Mouse (Mus musculus): ENCODE data around the gene Urah. TPM values are rescaled to one million over a fixed set of nuclear protein-coding genes. Genes with fewer than 3 reads are reported as not detected.
A peak's percentile ranks its signal among the peaks of the same experiment; 100 is the strongest.

Gene Urah
- polyA plus RNA-seq, 1 experiment from 2014 or later = not detected

DNA sequence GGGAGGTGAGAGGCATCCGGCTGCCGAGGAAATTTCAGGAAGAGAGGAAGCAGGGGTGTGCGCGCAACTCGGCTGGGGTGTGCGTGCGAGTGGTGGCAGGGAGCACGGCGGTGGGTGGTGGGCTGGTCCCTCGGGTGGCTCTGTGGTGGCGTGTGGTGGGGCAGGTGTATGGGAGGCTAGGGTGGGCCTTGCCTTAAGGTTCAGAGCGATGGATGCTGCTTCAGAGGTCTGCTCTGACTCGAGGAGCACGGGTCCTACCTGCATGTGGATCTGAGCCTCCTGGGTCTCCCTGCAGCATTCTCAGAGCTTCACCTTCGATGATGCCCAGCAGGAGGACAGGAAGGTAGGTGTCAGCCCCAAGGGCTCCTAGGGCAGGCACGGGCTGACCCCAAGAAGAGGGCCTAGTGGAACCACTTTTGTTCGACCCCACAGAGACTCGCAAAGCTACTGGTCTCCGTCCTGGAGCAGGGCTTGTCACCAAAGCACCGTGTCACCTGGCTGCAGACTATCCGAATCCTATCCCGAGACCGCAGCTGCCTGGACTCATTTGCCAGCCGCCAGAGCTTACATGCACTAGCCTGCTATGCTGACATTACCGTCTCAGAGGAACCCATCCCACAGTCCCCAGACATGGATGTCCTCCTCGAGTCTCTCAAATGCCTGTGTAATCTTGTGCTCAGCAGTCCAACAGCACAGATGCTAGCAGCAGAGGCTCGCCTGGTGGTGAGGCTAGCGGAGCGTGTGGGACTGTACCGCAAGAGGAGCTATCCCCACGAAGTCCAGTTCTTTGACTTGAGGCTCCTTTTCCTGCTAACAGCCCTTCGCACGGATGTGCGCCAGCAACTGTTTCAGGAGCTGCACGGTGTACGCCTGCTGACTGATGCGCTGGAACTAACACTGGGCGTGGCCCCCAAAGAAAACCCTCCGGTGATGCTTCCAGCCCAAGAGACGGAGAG is 23.0 kb downstream of the Urah start, which contains the start of gene Bet1l:
Gene Bet1l (minus strand): TSS at position 28 of the 956 bp plus-strand sequence.
- H3K27ac ChIP-seq = peak within 1 kb of the TSS; percentile 69
- no peaks in the 10 kb centered on the region for H3K27me3 ChIP-seq (replicated peaks)
- H3K36me3 ChIP-seq = peaks cover 60% of the 10 kb centered on the region
- H3K9me3 ChIP-seq = no peaks in the 10 kb centered on the region
- whole genome bisulfite sequencing = 40% methylated on average over 40 of the region's 40 CpGs
- H3K4me1 ChIP-seq = peaks cover 38% of the 10 kb centered on the region
- peak within 1 kb of the TSS; percentile 94 for H3K9ac ChIP-seq
- peak within 1 kb of the TSS; percentile 80 for H3K4me3 ChIP-seq
- H3K4me2 ChIP-seq (replicated peaks) = peak within 1 kb of the TSS; percentile 97
- ATAC-seq (ENCODE audit: low FRiP score, low read depth) = peak; percentile 49

GRCm38 (mm10) chr7:140858746-140859145 is 23.9 kb downstream of the Urah start:
- Histone ChIP-seq H3K9ac (peak overlapping the region; percentile 94; the same call in 1 of the 2 replicates), H3K4me3 (peak overlapping the region; percentile 80)
- no peak for ATAC-seq (ENCODE audit: low FRiP score, low read depth)

GRCm38 (mm10) chr7:140859997-140860396 is 25.2 kb downstream of the Urah start:
- Histone ChIP-seq H3K4me1 (peaks cover 36% of the 10 kb centered on the region), H3K27me3 (replicated peaks) (no peaks in the 10 kb centered on the region), H3K4me2 (replicated peaks) (no peak overlapping the region), H3K36me3 (peaks cover 62% of the 10 kb centered on the region), H3K27ac (no peak overlapping the region), H3K9me3 (no peaks in the 10 kb centered on the region), H3K9ac (0 out of 2 replicates have a peak overlapping the region, but pooled peaks have one; percentile 33), H3K4me3 (no peak overlapping the region)
- WGBS = 81% methylated on average over 6 of the region's 6 CpGs
- no peak for ATAC-seq (ENCODE audit: low FRiP score, low read depth)

More at GRCm38 (mm10) chr7:140858746-140859145, 23.9 kb downstream of the Urah start:
- H3K36me3 ChIP-seq = peaks cover 60% of the 10 kb centered on the region
- H3K27ac ChIP-seq = no peak overlapping the region
- 98% methylated on average over 8 of the region's 8 CpGs for WGBS
- peak overlapping the region; percentile 97 for H3K4me2 ChIP-seq (replicated peaks)
- H3K9me3 ChIP-seq = no peaks in the 10 kb centered on the region
- no peaks in the 10 kb centered on the region for H3K27me3 ChIP-seq (replicated peaks)
- H3K4me1 ChIP-seq = peaks cover 38% of the 10 kb centered on the region

- 88% methylated on average over 5 of the region's 5 CpGs for WGBS
- H3K27me3 ChIP-seq (replicated peaks) = no peaks in the 10 kb centered on the region
- H3K36me3 ChIP-seq = peaks cover 66% of the 10 kb centered on the region
- H3K4me1 ChIP-seq = peaks cover 29% of the 10 kb centered on the region
- no peak overlapping the region for H3K4me3 ChIP-seq
- no peak overlapping the region for H3K27ac ChIP-seq
- no peak for ATAC-seq (ENCODE audit: low FRiP score, low read depth)
- no peaks in the 10 kb centered on the region for H3K9me3 ChIP-seq
- no peak overlapping the region for H3K9ac ChIP-seq
- H3K4me2 ChIP-seq (replicated peaks) = no peak overlapping the region
These were observed 25.9 kb downstream of the Urah start for GRCm38 (mm10) chr7:140860728-140861127.

GRCm38 (mm10) chr7:140864761-140865160 is 29.9 kb downstream of the Urah start:
- Histone ChIP-seq H3K36me3 (peaks cover 70% of the 10 kb centered on the region), H3K27me3 (replicated peaks) (no peaks in the 10 kb centered on the region), H3K27ac (no peak overlapping the region), H3K9me3 (no peaks in the 10 kb centered on the region), H3K4me3 (no peak overlapping the region), H3K4me2 (replicated peaks) (no peak overlapping the region), H3K9ac (no peak overlapping the region), H3K4me1 (0 out of 2 replicates have a peak, but pooled peaks cover 5% of the 10 kb centered on the region)
- WGBS = 91% methylated on average over 12 of the region's 12 CpGs
- no peak for ATAC-seq (ENCODE audit: low FRiP score, low read depth)

- no peak overlapping the region for H3K4me2 ChIP-seq (replicated peaks)
- H3K9ac ChIP-seq = no peak overlapping the region
- no peak overlapping the region for H3K27ac ChIP-seq
- no peak for ATAC-seq (ENCODE audit: low FRiP score, low read depth)
- WGBS = 90% methylated on average over 4 of the region's 4 CpGs
- H3K36me3 ChIP-seq = peaks cover 32% of the 10 kb centered on the region
- H3K4me3 ChIP-seq = no peak overlapping the region
- H3K27me3 ChIP-seq (replicated peaks) = no peaks in the 10 kb centered on the region
- H3K4me1 ChIP-seq = no peaks in the 10 kb centered on the region
- H3K9me3 ChIP-seq = no peaks in the 10 kb centered on the region
These were observed 39.4 kb downstream of the Urah start for GRCm38 (mm10) chr7:140874224-140874623.

GRCm38 (mm10) chr7:140877364-140877763 is 42.5 kb downstream of the Urah start:
- H3K4me3 ChIP-seq = no peak overlapping the region
- H3K27ac ChIP-seq = no peak overlapping the region
- H3K36me3 ChIP-seq = peaks cover 29% of the 10 kb centered on the region
- 93% methylated on average over 6 of the region's 6 CpGs for WGBS
- no peak for ATAC-seq (ENCODE audit: low FRiP score, low read depth)
- no peak overlapping the region for H3K4me2 ChIP-seq (replicated peaks)
- no peaks in the 10 kb centered on the region for H3K27me3 ChIP-seq (replicated peaks)
- H3K4me1 ChIP-seq = peaks cover 7% of the 10 kb centered on the region
- no peak overlapping the region for H3K9ac ChIP-seq
- no peaks in the 10 kb centered on the region for H3K9me3 ChIP-seq

- no peak overlapping the region for H3K27ac ChIP-seq
- peaks cover 30% of the 10 kb centered on the region for H3K36me3 ChIP-seq
- no peak overlapping the region for H3K4me2 ChIP-seq (replicated peaks)
- H3K27me3 ChIP-seq (replicated peaks) = no peaks in the 10 kb centered on the region
- WGBS = 92% methylated on average over 7 of the region's 7 CpGs
- H3K4me1 ChIP-seq = peaks cover 11% of the 10 kb centered on the region
- H3K4me3 ChIP-seq = no peak overlapping the region
- no peaks in the 10 kb centered on the region for H3K9me3 ChIP-seq
- no peak for ATAC-seq (ENCODE audit: low FRiP score, low read depth)
- H3K9ac ChIP-seq = no peak overlapping the region
These were observed 44.5 kb downstream of the Urah start for GRCm38 (mm10) chr7:140879355-140879754.

DNA sequence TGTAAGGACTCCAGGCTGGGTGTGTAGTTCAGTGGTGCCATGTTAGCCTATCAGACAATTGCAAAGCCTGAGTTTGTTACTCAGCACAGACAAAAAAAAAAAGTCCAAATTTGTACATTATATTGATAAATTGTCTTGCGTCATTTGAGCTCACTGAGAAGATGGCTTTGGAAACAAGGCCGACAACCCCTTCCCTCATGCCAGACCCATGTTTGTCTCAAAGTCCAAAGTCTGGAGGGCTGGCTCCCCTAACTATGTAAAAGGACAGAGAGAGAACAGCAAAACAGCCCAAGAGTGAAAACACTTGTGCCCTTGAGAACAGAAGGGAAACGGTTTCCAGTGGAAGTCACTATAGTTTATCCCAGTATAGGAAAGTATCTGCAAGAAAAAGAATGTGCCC is 45.6 kb downstream of the Urah start:
- Histone ChIP-seq H3K4me3 (no peak overlapping the region), H3K9ac (no peak overlapping the region)
- WGBS = 90% methylated on average over 3 of the region's 3 CpGs

GRCm38 (mm10) chr7:140880865-140881515 is 46.2 kb downstream of the Urah start:
- no peak for ATAC-seq (ENCODE audit: low FRiP score, low read depth)
- Histone ChIP-seq H3K9ac (peak overlapping the region; percentile 86; the same call in 1 of the 2 replicates), H3K27ac (no peak overlapping the region), H3K9me3 (no peaks in the 10 kb centered on the region), H3K4me3 (peak overlapping the region; percentile 95), H3K4me2 (replicated peaks) (peak overlapping the region; percentile 77), H3K4me1 (peaks cover 11% of the 10 kb centered on the region), H3K36me3 (peaks cover 23% of the 10 kb centered on the region), H3K27me3 (replicated peaks) (no peaks in the 10 kb centered on the region)
- WGBS = 28% methylated on average over 8 of the region's 8 CpGs

More for the DNA sequence above, 45.6 kb downstream of the Urah start:
- Histone ChIP-seq H3K4me1 (peaks cover 11% of the 10 kb centered on the region), H3K4me2 (replicated peaks) (no peak overlapping the region; the same call in 1 of the 2 replicates), H3K27me3 (replicated peaks) (no peaks in the 10 kb centered on the region), H3K27ac (no peak overlapping the region), H3K9me3 (no peaks in the 10 kb centered on the region), H3K36me3 (peaks cover 24% of the 10 kb centered on the region)
- no peak for ATAC-seq (ENCODE audit: low FRiP score, low read depth)

- WGBS = under 1% methylated on average over 59 of the region's 59 CpGs
- H3K4me3 ChIP-seq = peak within 1 kb of the TSS; percentile 95
- H3K4me1 ChIP-seq = peaks cover 11% of the 10 kb centered on the region
- H3K27ac ChIP-seq = peak within 1 kb of the TSS; percentile 50
- H3K9me3 ChIP-seq = no peaks in the 10 kb centered on the region
- H3K36me3 ChIP-seq = peaks cover 23% of the 10 kb centered on the region
- no peaks in the 10 kb centered on the region for H3K27me3 ChIP-seq (replicated peaks)
- H3K9ac ChIP-seq = peak within 1 kb of the TSS; percentile 86
- H3K4me2 ChIP-seq (replicated peaks) = peak within 1 kb of the TSS; percentile 77
- peak; percentile 97 for ATAC-seq (ENCODE audit: low FRiP score, low read depth)
These were observed 47.1 kb downstream of the Urah start, which contains the start of the genes Psmd13 and Sirt3 for GRCm38 (mm10) chr7:140881696-140882468. Gene Psmd13 (plus strand): TSS chr7:140881968. Gene Sirt3 (minus strand): TSS chr7:140882309.

Data from neural tube, embryonic 12.5 days (tissue).